Mouse (Mus musculus): ENCODE data around the gene Dennd2a. TPM values are rescaled to one million over a fixed set of nuclear protein-coding genes. Genes with fewer than 3 reads are reported as not detected.

Dennd2a gene
- total RNA-seq (2021): 10 to 100 TPM; 37.6 to 38.9 TPM
- long read RNA-seq, full-length matches to known transcripts: 38 of 60 reads
- long read RNA-seq, partial matches to known transcripts: 5 of 60 reads
- long read RNA-seq, other reads (novel, unspliced or antisense): 17 of 60 reads

GRCm38 (mm10) chr6:39557723-39558261 is at the start of gene Dennd2a:
Gene Dennd2a, minus strand, starts transcription at chr6:39557867.
- DNase-seq (ENCODE audit: low spot score in 2 of 2): peak; percentile 85 to 92

GRCm38 (mm10) chr6:39607365-39607764 is 49.7 kb upstream of the Dennd2a start:
- no peak for DNase-seq (ENCODE audit: low spot score in 2 of 2)

GRCm38 (mm10) chr6:39606862-39607261 is 49.2 kb upstream of the Dennd2a start:
- DNase-seq (ENCODE audit: low spot score in 2 of 2): no peak

- DNase-seq (ENCODE audit: low spot score in 2 of 2): no peak
These were observed 48.4 kb upstream of the Dennd2a start for GRCm38 (mm10) chr6:39606056-39606455.

GRCm38 (mm10) chr6:39604565-39604964 is 46.9 kb upstream of the Dennd2a start:
- DNase-seq (ENCODE audit: low spot score in 2 of 2): peak; percentile 60 to 82

- DNase-seq (ENCODE audit: low spot score in 2 of 2): no peak
These were observed 44.2 kb upstream of the Dennd2a start for GRCm38 (mm10) chr6:39601828-39602227.

GRCm38 (mm10) chr6:39600851-39601250 is 43.2 kb upstream of the Dennd2a start:
- no peak for DNase-seq (ENCODE audit: low spot score in 2 of 2)

- peak; percentile 94 to 97 for DNase-seq (ENCODE audit: low spot score in 2 of 2)
These were observed 34.9 kb upstream of the Dennd2a start, which contains the start of gene Ndufb2 for GRCm38 (mm10) chr6:39592401-39593214. Gene Ndufb2, plus strand, starts transcription at chr6:39592574.

DNA sequence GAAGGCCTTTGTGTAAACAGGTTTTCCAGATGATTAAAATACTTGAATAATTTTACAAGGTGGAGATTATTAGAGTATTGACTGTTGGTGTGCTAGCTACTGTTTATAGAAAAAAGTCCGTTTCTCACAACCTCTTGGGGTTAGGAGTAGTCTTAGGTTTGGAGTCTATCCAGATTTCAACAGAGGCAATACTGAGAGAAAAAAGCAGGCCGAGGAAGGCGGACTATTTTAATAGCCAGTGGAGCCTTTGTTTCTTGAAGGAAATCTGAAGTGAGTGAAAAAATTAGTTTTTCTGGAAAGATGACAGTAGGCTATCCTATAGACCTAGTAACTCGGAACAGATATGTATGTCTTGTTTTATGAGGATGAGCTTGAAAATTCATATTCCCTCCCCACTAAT is 33.8 kb upstream of the Dennd2a start:
- DNase-seq (ENCODE audit: low spot score in 2 of 2): no peak

DNA sequence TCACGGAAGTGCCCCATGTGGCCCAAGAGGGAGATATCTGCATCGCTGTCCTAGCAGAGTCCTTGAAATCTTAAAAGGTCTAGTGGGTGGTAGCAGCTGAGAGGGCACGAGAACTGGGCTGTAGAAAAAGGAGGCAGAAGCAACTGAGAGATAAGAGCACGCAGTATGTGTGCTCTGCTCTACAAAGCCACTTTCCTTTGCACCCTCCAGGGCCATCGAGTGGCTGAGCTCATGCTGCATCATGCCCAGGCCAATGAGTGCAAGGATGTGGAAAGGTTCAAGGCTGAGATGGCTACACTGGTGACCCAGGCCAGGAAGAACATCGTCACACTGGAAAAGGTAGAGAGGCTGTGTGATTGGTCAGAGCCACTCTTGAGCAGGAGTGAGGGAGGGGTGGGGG is 27.9 kb upstream of the Dennd2a start, which contains the start of gene Gm42420:
Gene Gm42420, plus strand, starts transcription at position 237 of the 400 bp plus-strand sequence.
- no peak for DNase-seq (ENCODE audit: low spot score in 2 of 2)

DNA sequence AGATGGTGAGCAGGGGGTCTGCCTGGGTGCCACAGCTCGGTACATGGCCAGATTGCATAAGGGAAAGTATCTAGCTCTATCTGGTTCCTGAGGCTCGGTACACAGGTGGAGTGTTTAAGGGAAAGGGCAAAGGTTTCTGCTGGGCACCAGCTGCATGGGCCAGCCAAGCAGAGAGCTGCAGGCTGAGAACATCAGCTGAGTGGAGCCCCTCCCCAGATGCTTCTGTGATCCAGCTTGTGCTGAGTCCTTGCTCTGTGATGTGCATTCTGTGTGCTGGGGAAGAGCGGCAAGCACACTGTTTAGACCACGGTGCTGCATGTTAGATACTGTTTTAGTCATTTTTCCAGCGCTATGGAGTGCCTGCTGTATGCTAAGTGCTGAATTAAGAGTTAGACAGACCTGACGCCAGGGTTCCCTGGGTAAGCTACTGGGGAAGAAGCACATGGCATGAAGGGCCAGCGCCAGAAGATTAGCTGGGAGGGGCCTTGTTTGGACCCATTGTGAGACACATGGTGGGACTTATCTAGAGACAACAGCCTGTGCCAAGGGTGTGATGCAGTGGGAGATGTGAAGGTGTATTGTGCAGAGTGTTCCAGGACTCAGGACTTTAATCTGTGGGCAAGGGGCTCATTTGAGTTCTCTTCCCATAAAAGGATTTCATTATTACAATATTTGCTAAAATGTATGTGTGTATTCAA is 23.6 kb upstream of the Dennd2a start:
- DNase-seq (ENCODE audit: low spot score in 2 of 2): no peak

- no peak for DNase-seq (ENCODE audit: low spot score in 2 of 2)
These were observed 22.9 kb upstream of the Dennd2a start for GRCm38 (mm10) chr6:39580558-39580957.

- DNase-seq (ENCODE audit: low spot score in 2 of 2): no peak
These were observed 21.9 kb upstream of the Dennd2a start for GRCm38 (mm10) chr6:39579552-39579951.

DNA sequence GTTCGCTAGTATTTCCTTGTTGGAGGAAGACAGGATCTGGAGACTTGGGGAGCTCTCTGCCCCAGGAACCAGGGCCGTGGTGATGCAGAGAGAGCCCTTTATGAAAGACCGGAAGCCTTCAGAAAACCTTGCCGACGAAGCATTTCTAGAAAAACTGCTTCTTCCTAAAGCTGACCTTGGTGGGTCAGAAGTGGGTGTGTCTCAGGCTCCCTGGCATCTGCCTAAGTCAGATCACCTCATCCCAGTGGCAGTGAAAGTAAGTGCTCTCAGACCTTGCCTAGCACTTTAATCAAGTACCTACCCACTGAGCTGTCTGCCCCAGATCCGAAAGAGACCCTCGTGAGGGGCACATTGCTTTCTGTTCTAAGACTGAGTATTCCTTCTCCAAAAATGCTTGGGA is 17.3 kb upstream of the Dennd2a start:
- DNase-seq (ENCODE audit: low spot score in 2 of 2): no peak

GRCm38 (mm10) chr6:39574555-39574869 is 16.8 kb upstream of the Dennd2a start:
- no peak for DNase-seq (ENCODE audit: low spot score in 2 of 2)

DNA sequence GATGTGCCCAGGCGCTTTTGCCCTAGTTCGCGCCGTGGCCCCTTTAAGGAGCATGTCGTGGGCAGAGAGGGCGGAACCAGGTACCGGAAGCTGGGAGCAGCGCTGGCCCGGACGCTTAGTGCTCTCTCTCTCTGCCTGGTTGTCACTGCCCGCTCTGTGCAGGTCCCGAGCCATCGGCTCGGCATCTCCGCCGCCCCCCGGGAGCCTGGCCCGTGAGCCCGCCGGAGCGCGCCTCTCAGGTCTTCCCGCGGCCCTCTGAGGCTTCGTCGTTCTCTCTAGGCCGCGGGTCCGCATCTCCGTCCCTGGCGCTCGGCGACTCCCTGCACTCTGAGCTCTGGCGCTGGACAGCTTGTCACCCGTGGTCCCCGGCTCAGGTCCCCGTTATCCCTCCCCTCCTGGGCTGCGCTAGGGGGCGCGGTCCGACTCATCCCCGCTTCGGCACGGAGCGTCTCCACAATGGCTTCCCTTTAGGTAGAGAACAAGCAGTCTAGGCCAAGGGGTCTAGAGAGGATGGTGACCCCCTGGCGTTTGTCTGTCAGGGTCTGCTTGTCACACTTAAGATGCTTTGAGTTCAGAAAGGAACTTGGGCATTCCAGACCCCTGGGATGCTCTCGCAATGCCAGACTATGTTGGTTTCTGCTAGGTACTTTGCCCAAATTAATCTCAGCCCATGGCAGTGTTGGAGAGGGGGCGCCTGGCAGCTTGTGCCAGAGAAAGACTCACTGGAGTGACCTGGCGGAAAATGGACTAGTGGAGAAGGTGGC is 16.3 kb upstream of the Dennd2a start, which contains the start of gene Adck2:
Gene Adck2, plus strand, starts transcription at position 83 of the 764 bp plus-strand sequence.
- DNase-seq (ENCODE audit: low spot score in 2 of 2): peak; percentile 70 to 85

DNA sequence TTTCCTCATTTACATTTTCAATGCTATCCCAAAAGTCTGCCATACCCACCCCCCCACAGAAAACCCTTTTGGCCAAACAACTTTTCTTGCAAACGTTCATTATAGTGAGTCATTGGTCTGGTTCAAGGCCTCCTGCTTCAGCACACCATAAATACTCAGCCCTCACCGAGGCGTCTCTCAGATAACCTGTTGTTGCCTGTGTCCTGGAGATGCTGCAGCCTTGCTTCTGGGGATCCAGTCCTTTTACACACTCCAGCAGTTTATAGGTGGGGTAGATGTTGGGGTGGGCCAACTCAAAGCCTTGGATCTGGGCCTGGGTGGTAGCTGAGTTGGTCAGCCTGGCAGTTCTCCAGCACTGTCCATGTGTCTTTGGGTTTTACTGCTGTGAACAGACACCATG is 12.8 kb upstream of the Dennd2a start:
- DNase-seq (ENCODE audit: low spot score in 2 of 2): no peak

- peak in 1 of 2 experiments; percentile 68 for DNase-seq (ENCODE audit: low spot score in 2 of 2)
These were observed 9.9 kb upstream of the Dennd2a start for GRCm38 (mm10) chr6:39567528-39567927.

DNA sequence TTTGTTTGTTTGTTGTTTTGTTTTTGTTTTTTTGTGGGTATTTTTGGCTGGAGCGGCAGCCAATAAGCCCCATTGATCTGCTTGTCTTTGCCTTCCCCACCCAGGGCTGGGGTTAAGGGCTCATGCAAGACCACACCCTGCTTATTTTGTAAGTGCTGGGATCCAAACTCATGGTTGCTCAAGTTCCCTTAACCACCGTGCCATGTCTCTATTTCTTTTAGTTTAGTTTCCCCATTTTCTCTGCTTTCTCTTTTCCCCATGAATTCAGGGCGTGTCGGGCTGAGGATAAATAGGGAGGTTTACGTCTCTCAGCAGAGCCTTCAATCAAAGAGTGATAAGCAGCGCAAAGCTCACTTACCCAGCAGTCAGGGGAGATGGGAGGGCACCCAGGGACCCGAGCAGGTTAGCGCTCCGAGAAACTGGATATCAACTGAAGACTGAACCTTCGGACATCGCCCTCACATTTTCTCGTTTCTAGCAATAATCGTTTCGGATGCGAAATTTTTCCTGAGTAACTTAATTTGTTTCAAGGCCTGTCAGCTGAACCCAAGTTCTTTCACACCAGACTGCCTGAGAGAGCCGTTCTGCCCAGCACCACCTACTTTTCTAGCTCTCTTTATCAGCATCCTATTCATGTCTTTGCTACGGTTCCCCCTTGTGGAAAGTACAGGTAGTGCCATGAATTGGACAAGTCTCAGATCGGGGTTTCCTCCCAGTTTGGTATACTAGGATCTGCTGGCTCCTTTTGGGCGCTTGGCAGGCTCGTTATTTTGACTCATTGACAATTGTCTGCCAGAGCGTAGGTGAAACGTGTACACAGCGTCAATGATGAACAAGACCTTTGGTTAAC is 4.7 kb upstream of the Dennd2a start:
- peak; percentile 78 to 98 for DNase-seq (ENCODE audit: low spot score in 2 of 2)

DNA sequence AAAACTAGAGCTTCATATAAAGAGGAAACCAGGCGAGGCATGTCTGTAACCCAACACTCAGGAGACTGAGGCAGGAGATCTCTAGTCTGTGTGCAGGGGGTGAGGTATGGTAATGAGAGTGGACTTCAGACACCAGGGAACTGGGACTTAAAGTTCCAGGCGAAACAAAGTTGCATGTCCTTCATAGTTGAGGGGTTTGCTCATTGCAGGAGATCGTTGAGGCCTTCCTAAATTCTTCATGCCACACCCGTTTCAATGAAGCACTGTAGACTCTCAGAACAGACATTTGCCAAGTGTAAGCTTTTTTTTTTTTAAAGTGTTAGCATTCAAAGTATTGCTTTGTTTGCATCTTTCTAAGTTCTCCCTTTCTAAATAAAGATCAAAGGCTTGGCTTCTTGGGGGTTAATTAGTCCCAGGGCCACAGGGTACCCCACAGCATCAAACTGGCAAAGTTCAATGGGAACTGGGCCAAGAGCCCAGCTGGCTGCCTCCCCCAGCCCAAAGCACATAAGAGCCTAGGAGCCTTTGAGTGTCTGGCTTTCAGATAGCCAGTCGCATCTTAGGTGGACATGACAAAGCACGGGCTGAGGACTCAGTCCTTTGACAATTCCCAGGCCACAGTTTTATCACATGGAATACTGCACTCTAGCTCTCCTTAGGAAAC is 1.7 kb upstream of the Dennd2a start:
- no peak for DNase-seq (ENCODE audit: low spot score in 2 of 2)
